Mouse (Mus musculus): ENCODE data around the gene Dnah6.

The Dnah6 gene

DNA sequence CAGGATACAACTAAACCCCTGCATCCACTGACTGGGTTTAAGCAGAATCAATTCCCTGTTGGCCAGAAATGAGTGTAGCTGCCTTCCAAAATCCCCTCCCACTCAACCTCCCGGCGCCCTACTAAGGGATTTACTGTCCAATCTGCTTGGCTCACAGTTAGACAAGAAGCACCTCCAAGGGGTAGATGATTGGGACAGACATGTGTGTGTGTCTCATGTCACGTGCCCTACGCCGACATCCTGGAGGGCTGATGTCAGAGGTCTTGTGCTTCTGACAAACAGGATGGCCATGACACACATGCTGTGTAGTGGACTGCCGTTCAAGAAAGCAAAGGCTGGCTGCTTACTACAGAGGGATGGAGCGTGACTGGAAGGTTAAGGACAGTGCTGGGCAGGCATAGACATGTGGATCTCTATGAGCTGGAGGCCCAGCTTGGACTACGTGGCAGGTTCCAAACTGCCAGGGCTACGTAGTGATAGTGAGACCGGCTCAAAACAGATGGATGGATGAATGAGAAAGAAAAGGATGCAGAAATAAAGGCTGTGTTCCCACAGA, 202.6 kb downstream of the Dnah6 start:
- DNase-seq: no peak

DNA sequence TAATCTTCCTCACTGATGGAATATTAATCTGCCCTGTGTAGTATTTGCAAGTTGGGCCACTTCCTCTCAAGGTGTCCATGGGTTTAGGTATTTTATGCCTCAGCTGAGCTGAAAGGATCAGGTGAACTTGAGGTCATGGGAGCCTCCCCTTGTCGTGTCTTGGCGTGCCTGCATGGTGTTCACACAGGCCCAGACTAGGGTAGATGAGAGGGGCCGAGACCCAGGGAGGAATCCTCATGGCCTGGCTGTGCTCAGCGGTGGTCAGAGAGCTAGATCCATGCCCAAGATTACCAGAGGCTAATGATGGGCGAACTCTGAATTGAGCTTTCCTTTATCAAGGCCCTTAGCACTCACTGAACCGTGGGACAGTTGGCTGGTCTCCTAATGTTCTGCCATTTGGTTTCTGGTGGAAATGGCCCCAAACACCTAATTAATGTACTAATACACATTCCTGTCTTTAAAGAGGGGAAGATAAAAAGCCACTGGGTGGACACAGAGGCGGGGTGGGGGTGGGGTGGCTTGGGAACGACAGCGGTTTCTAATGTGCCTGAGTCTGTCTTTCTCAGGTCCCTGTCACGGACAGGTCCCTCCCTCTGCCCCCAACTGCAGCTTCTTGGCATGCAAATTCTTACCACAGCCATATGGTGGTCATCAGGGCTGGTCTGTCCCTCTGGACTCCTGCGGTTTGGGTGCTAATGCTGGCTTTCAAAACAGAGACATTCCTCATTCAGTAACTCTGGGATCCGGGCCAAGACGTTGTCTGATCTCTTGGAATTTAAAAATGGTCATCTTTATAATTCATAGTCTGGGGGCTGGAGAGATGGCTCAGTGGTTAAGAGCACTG, 206.9 kb downstream of the Dnah6 start:
- DNase-seq: peak; percentile 15 to 23

DNA sequence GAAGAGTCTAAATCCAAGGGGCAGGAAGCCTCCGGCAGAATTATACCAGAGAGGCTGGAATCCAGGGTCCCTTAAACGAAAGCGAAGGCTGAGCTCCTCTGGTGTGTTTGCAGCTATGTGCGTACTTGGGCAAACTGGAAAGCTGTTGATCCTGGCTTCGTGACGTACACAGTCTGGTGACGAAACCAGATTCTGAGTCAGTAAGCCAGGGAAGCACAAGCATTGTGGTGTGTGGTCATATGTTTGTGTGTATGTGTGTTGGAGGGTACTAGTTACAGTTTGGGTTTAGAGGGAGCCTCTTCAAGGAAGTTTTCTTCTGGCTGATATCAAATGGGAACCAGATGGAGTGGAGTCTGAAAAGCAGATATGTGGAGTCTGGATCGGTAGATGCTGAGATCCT, 208.5 kb downstream of the Dnah6 start:
- no peak for DNase-seq

DNA sequence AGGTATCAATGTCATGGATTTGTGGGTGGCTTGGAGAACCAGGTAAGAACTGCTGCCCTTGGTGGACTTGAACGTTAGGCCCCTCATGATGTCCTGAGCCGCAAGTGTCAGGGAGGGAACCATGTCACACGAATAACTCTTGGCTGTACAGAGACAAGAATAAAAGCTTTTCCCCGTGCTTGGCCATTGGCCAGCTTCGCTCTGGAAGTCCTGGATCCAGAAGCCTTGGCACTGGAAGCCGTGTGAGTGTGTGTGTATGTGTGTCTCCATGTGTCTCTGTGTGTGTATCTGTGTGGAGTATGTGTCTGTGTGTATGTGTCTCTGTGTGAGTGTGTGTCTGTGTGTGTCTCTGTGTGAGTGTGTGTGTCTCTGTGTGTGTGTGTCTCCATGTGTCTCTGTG, 209.6 kb downstream of the Dnah6 start:
- peak; percentile 40 to 61 for DNase-seq

DNA sequence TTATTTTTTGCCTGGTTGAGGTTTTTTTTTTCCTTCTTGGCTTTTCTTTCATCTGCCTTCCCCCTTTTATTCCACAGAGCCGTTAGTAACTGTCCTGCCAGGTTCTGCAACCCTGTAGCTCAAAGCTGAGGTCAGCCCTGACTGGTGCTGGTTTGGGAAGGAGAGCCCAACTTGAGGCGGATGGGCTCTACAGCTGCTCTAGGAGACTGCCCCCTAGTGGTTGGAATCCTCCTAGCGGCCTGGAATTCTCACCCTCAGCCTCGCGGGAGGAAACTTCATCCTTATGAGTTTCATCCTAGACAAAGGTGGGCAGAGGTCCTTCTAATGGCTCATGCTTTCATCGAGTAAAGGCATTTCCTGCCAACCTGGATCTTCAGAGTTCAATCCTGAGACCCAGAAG, 211.4 kb downstream of the Dnah6 start:
- peak; percentile 62 to 79 for DNase-seq

DNA sequence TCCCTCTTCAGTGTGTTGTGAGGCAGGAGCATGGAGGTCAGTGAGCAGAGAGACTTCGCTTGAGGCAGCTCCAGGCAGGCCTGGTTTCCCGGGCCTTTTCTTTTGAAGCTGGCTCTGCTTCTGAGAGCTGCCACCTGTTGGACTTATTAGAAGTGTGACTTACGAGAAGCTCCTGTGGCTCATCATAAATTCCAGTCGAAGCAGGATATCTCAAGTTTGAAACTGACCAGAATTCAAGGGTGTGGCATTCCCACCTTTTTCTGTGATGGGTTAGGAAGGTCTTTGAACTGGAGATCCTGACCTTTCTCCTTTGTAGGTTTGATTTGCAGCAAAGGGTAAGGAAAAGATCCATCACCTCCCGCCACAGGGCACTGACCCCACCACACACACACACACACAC, 217.8 kb downstream of the Dnah6 start:
- no peak for DNase-seq

DNA sequence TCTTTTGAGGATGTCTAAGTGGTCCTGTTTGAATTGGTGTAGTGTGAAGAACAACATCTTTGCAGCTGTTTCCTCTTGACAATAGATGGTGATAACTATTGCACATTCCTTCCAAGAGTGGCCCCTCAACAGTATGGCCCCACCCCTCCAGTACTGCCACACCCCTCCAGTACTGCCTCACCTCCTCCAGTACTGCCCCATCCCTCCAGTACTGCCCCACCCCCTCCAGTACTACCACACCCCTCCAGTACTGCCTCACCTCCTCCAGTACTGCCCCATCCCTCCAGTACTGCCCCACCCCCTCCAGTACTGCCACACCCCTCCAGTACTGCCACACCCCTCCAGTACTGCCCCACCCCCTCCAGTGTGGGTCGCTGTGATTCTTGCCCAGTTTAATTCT, 219.1 kb downstream of the Dnah6 start:
- DNase-seq: no peak

DNA sequence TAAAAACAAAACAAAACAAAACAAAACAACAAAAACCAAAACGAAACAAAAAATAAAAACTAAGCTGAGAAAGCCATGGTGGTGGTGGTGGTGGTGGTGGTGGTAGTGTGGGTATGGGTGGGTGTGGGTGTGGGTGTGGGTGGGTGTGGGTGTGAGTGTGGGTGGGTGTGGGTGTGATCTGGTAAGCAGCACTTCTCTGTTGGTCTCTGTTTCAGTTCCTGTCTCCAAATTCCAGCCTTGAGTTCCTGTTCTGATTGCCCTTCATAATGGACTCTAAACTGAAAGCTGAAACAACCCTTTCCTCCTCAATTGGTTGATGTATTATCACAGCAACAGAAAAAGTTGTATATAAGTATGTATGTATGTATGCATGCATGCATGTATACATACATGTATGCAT, 222.6 kb downstream of the Dnah6 start:
- no peak for DNase-seq

DNA sequence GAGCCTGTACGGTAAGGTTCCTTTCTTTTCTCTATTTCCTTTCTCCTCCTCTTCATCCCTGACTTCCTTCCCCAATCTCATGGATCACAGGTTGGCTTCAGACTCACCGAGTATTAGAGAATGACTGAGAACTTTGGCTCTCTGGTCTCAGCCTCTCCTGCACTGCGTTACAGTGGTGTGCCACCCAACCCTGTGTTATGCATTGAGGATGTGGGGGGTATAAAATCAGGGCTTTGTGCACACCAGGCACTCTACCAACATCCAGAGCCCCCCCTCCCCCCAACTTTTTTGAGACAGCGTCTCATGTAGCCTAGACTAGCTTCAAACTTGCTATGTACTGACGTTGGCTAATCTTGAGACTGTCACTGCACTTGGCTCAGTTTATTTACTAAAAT, 227.8 kb downstream of the Dnah6 start:
- DNase-seq: no peak

DNA sequence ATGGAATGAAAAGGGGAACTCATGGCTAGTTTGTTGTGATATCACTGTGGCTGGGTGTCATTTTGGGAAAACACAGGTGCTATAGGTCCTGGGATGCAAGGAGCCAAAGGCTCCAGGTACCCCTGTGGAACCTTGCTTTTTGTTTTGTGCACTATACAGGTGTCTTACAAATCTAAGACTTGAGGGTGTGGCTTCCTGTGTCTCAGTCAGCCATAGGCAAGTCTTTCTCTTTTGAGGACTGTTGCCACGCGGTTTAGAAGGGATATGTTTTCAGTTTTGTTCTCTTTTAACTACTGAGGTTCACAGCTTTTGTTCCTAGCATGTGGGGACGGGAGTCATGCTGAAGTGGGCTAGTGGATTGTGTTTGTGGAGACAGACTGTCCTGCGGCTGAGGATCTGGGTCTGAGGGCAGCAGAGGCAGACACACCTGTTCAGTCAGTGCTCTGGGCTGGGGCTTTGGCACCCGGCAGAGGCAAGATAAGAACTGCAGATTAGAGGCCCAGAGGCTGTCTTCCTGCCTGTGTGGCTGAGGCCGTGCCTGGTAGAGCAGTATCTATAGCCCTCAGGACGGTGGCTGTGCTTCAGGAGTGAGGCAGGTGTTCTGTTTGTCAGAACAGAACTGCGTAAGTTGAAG, 228.3 kb downstream of the Dnah6 start:
- DNase-seq: no peak

DNA sequence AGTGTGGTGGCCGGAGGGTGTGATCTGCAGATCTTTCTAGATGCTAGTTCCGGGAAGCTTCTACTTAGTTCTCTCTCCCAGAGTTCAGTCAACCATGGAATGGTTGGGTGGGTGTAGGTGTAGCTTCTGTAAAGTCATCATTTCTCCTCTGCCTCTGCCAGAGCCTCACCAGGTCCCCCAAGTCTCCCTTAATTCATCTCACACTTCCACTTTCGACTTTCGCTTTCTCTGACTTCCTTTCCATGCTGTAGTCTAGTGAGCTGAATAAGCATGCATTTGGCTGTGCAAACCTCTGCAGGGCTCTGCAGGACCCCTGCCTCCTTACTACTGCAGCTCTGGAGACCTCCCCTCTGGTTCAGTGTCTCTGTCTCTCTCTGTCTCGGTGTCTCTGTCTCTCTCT, 231.2 kb downstream of the Dnah6 start:
- no peak for DNase-seq

DNA sequence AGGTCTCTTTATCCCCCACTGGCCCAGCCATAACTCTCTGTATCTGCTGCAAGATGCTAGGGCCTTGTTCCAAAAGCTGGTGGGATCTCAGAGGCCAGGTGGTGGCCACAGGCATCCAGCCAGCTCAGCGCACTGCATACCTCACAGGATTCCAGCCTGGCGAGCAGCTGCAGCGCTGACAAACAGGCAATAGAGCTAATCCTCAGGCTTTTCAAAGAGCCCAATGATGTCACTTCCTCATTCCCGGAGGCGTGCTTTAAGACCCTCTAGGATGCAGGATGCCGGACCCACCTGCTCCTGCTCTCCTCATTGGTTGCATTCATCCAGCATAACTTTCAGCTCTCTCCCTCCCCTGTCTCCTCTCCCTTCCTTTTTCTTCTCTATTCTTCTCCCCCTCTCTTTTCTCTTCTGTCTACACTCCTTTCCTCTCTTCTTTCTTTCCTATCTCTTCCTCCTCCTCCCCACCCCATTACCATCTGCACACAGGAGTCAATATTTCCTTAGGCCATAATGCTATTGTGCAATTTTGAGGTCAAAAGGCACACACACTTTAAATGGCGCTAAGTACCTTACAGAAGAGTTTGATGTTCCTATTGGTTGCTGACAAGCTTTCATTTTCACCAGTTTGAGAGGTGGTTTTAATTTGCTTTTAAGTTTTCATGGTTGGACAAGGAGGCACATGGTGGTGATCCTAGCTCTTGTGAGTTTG, 232.3 kb downstream of the Dnah6 start:
- DNase-seq: peak; percentile 79 to 86

DNA sequence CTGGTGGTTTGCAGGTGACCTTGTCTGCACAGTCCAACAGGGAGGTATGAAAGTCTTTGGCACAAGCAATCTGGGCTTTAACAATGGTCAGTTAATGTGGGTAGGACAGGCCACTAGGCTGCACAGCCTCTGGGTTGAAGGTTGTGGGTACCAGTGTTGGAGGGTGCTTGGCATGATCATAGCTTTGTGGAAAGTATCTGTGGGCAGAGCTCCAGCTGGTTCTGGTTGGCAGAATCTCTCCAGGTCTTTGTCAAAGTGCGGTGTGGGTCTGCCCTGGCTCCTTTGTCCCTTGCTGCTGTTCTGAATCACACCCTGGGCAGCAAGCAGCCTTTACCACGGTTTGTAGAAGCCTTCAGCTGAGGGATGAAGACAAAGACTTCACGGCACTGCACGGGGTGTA, 238.9 kb downstream of the Dnah6 start:
- DNase-seq: no peak

DNA sequence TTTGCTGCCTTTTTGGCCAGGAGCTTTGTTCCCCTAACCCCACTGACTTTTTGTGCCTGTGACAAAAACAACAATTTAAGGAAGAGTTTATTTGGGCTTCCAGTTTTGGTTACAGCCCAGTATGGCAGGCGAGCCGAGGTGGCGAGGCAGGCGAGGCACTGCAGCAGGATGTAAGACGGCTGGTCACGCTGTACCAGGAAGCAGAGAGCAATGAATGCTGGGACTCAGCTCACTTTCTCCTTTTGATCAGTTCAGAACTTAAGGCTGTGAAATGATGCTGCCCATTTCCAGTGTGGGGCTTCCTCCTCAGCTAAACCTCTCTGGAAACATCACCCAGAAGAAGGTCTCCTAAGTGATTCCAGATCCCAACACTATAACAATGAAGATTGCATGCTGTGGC, 239.6 kb downstream of the Dnah6 start:
- no peak for DNase-seq

DNA sequence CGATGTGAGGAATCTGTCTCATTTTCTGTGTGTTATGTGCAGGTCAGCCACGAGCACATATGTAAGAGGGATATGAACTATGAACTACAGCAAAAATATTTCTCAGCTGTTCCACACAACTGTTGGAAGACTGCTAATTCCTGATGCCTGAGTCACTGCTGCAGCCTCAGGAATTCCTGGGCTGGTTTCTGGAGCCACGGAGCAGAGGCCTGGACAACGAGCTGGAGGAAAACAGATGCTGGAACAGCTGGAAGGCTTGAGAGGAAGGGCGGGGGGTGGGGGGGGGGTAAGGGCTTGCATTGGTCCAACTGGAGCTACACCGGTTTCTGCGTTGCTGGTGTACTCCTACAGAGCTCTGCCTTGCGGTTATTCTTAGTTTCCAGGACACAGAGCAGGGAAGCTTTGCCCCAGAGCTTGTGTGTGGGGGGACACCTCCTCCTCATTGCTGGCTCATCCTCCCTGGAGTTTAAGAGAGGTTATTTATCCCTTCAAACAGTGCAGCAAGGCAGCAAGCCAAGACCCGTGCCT, 240.3 kb downstream of the Dnah6 start:
- DNase-seq: no peak

DNA sequence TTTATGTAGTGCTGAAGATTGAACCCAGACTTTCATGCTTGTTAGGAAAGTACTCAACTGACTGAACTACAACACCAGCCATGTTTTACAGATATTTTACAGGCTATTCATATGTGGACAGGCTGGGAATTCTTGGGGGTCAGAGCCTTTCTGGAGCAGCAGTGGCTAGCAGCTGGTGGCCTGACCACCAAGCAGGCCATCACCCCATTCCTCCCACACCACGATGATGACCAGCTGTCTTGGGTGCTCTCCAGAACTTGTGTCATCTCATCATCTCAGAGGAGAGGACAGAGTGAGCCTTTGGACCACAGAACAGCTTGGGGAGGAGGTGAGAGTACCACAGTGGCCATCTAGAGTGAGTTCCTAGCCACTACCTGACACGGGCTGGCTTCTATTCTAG, 244.6 kb downstream of the Dnah6 start:
- DNase-seq: no peak

DNA sequence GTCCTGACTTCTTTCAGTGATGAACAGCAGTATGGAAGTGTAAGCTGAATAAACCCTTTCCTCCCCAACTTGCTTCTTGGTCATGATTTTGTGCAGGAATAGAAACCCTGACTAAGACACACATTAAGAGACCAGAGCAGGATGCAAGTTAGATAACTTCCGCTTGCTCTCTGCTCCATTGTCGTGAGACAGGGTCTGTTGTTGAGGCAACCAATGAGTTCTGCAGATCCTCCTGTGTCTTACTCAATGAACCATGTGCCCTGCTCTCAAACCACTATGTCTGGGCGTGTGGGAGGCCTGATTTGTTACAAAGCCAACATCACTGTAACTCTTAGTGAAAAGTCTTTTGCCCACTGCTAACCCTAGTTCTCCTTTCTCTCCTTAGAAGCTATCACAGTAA, 250.4 kb downstream of the Dnah6 start:
- DNase-seq: no peak

DNA sequence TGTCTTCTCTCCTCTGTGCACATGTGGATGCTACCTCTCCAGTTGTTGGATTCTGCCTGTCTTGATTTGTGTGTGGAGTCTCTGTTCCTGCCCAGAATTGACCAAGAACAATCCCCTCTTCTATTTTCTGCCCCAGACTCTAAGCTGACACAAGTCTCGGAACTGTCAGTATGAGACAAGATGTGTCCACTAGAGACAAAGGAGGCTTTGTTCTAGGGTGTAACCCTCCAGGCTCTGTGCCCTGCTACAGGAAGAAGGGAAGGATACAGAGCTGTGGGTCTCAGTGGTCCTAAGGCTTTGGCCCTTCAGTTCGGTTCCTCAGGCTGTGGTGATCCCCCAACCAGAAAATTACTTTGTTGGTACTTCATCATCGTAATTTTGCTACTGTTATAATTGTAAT, 251.7 kb downstream of the Dnah6 start:
- no peak for DNase-seq
